In the genomic region with DNA sequence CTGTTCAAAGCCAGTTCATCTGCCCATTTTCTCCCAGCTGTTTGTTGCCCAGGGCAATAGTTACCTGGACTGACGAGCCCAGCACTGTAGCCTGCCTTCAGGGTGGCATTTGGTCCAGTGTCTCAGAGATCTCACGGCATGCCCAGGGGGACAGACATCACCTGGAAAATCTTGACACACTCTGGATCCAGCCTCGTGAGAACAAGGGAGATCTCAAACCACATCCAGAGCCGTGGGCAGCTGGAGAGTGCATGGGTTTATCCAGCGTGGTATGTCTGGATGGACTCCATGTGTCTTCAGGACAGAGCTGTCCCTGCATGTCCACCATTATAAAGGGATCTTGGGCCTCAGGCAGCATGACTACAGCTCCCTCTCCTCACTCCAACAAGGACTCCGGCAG, we compare ENCODE assay signal across 25 mouse cellular contexts.
DNase-seq lines count a peak whose midpoint lies in the region; ATAC-seq lines count a peak whose summit lies in the region.
"Had no signal": no experiment of that assay in that cellular context is flagged by ENCODE, and none has a peak within 500 bp of the region (broad histone marks: within the 10 kb centered on the region; RNA-seq: fewer than 3 reads in every experiment).

No protein-coding gene starts in this region.

- no peaks in the 10 kb centered on the region for H3K36me3 ChIP-seq in forebrain, embryonic 11.5 days (ENCODE audit: control insufficient read depth, insufficient read depth, low read length)
- no peaks in the 10 kb centered on the region for H3K36me3 ChIP-seq in forebrain, embryonic 12.5 days (replicated peaks)
- no peaks in the 10 kb centered on the region for H3K36me3 ChIP-seq in megakaryocyte, embryonic 14.5 days (replicated peaks; ENCODE audit: low read length)
- H3K36me3 ChIP-seq: embryonic facial prominence, embryonic 10.5 days; embryonic facial prominence, embryonic 12.5 days; forebrain, embryonic 15.5 days; G1E had no signal

- H3K27ac ChIP-seq in forebrain, embryonic 11.5 days (ENCODE audit: low read depth, low read length): no peak overlapping the region
- H3K27ac ChIP-seq in forebrain, embryonic 12.5 days: no peak overlapping the region
- H3K27ac ChIP-seq: embryonic facial prominence, embryonic 10.5 days; embryonic facial prominence, embryonic 12.5 days; forebrain, embryonic 13.5 days; forebrain, embryonic 15.5 days had no signal

- no peak overlapping the region for H3K4me3 ChIP-seq in forebrain, embryonic 11.5 days (ENCODE audit: low read depth, low read length)
- no peak overlapping the region for H3K4me3 ChIP-seq in forebrain, embryonic 12.5 days (replicated peaks)
- H3K4me3 ChIP-seq in megakaryocyte, embryonic 14.5 days (replicated peaks): peak overlapping the region; percentile 5
- H3K4me3 ChIP-seq: embryonic facial prominence, embryonic 10.5 days; embryonic facial prominence, embryonic 12.5 days; forebrain, embryonic 13.5 days; forebrain, embryonic 15.5 days had no signal

- no peak overlapping the region for H3K4me2 ChIP-seq in forebrain, embryonic 11.5 days (ENCODE audit: low read depth, low read length, severe bottlenecking)
- H3K4me2 ChIP-seq in forebrain, embryonic 12.5 days: no peak overlapping the region
- H3K4me2 ChIP-seq: embryonic facial prominence, embryonic 12.5 days; forebrain, embryonic 13.5 days; forebrain, embryonic 15.5 days had no signal

- H3K9me3 ChIP-seq in forebrain, embryonic 11.5 days (ENCODE audit: control insufficient read depth, low read length): no peaks in the 10 kb centered on the region
- no peaks in the 10 kb centered on the region for H3K9me3 ChIP-seq in forebrain, embryonic 12.5 days
- H3K9me3 ChIP-seq in megakaryocyte, embryonic 14.5 days: peaks cover 45% of the 10 kb centered on the region
- H3K9me3 ChIP-seq: embryonic facial prominence, embryonic 10.5 days; embryonic facial prominence, embryonic 12.5 days; forebrain, embryonic 13.5 days; forebrain, embryonic 15.5 days had no signal

- H3K9ac ChIP-seq in forebrain, embryonic 11.5 days (ENCODE audit: low read length): no peak overlapping the region
- H3K9ac ChIP-seq in forebrain, embryonic 12.5 days: no peak overlapping the region
- H3K9ac ChIP-seq: embryonic facial prominence, embryonic 12.5 days; forebrain, embryonic 13.5 days; forebrain, embryonic 15.5 days; forebrain, postnatal 0 days had no signal

- H3K4me1 ChIP-seq in forebrain, embryonic 11.5 days (replicated peaks; ENCODE audit: control insufficient read depth, insufficient read depth, low read length): no peaks in the 10 kb centered on the region
- no peaks in the 10 kb centered on the region for H3K4me1 ChIP-seq in forebrain, embryonic 12.5 days
- no peaks in the 10 kb centered on the region for H3K4me1 ChIP-seq in megakaryocyte, embryonic 14.5 days
- H3K4me1 ChIP-seq: embryonic facial prominence, embryonic 10.5 days; embryonic facial prominence, embryonic 12.5 days; forebrain, embryonic 13.5 days; forebrain, embryonic 15.5 days had no signal

- DNase-seq in forebrain, embryonic 11.5 days (ENCODE audit: low spot score): peak; percentile 15
- peak; percentile 7 for DNase-seq in urinary bladder, adult 2 months (ENCODE audit: low spot score)
- no peak for DNase-seq in urinary bladder, postnatal 36 days (ENCODE audit: low spot score in 2 of 2)
- DNase-seq: adrenal gland, adult 8-10 months; adrenal gland, postnatal 14 days; adrenal gland, postnatal 36 days; B cell, adult 2 months; cerebellum, adult 11-12 months; cerebellum, adult 2 months; cerebellum, adult 9-10 months; cerebellum, postnatal 10 days; cerebellum, postnatal 25 days; forebrain, postnatal 0 days had no signal

- no peak for ATAC-seq in forebrain, embryonic 11.5 days (replicated peaks; ENCODE audit: low FRiP score)
- ATAC-seq in forebrain, embryonic 12.5 days (ENCODE audit: low FRiP score): no peak
- ATAC-seq in megakaryocyte, adult 5-6 weeks (ENCODE audit: poor library complexity, severe bottlenecking): no peak
- ATAC-seq: activated CD4-positive, CD25-positive, alpha-beta regulatory T cell, adult 4 months; CD4-positive, CD25-positive, alpha-beta regulatory T cell, adult 4 months; forebrain, embryonic 13.5 days; forebrain, embryonic 15.5 days; forebrain, postnatal 0 days; Patski had no signal

- WGBS in forebrain, embryonic 11.5 days: 82% methylated on average over 6 of the region's 6 CpGs
- WGBS in forebrain, embryonic 12.5 days: 86% methylated on average over 6 of the region's 6 CpGs

- H3K27me3 ChIP-seq in forebrain, embryonic 11.5 days (ENCODE audit: control insufficient read depth, insufficient read depth, low read length): no peaks in the 10 kb centered on the region
- H3K27me3 ChIP-seq in forebrain, embryonic 12.5 days: no peaks in the 10 kb centered on the region
- no peaks in the 10 kb centered on the region for H3K27me3 ChIP-seq in megakaryocyte, embryonic 14.5 days (replicated peaks)
- H3K27me3 ChIP-seq: CH12.LX; embryonic facial prominence, embryonic 12.5 days; forebrain, embryonic 13.5 days; forebrain, embryonic 15.5 days; Patski had no signal

Comparison
In these comparisons a context has a peak if more than half of its experiments do, and no peak if none do; other contexts are left out.
1. DNase-seq: peak in forebrain, embryonic 11.5 days (single experiment) and urinary bladder, adult 2 months (single experiment); none in urinary bladder, postnatal 36 days (0 of 2).